Mouse (Mus musculus): Measurements from ENCODE around the gene Slc22a1. TPM values are rescaled to one million over a fixed set of nuclear protein-coding genes. Genes with fewer than 3 reads are reported as not detected.

Slc22a1 gene
- polyA plus RNA-seq, 1 experiment from 2014 or later: not detected

- ATAC-seq: no peak
- H3K4me1 ChIP-seq (ENCODE audit: control insufficient read depth, insufficient read depth, low read depth, low read length): no peaks in the 10 kb centered on the region
- H3K36me3 ChIP-seq (ENCODE audit: control insufficient read depth, insufficient read depth, low read length): no peaks in the 10 kb centered on the region
- no peak overlapping the region for H3K4me3 ChIP-seq (ENCODE audit: low read length)
- H3K9ac ChIP-seq (ENCODE audit: low read depth, low read length): no peak overlapping the region
- H3K27ac ChIP-seq (ENCODE audit: low read depth, low read length): no peak overlapping the region
- no peaks in the 10 kb centered on the region for H3K27me3 ChIP-seq (replicated peaks; ENCODE audit: control insufficient read depth, insufficient read depth, low read length)
- no peak overlapping the region for H3K4me2 ChIP-seq (ENCODE audit: low read length)
- no peaks in the 10 kb centered on the region for H3K9me3 ChIP-seq (ENCODE audit: control insufficient read depth, low read length)
- 75% methylated on average over 3 of the region's 3 CpGs for WGBS
These were observed 1.8 kb downstream of the Slc22a1 start for GRCm38 (mm10) chr17:12673871-12674270.

GRCm38 (mm10) chr17:12672285-12672790, 3.3 kb downstream of the Slc22a1 start:
- no peak for ATAC-seq
- no peaks in the 10 kb centered on the region for H3K27me3 ChIP-seq (replicated peaks; ENCODE audit: control insufficient read depth, insufficient read depth, low read length)
- no peaks in the 10 kb centered on the region for H3K9me3 ChIP-seq (ENCODE audit: control insufficient read depth, low read length)
- H3K4me3 ChIP-seq (ENCODE audit: low read length): no peak overlapping the region
- H3K36me3 ChIP-seq (ENCODE audit: control insufficient read depth, insufficient read depth, low read length): no peaks in the 10 kb centered on the region
- no peak overlapping the region for H3K9ac ChIP-seq (ENCODE audit: low read depth, low read length)
- H3K4me2 ChIP-seq (ENCODE audit: low read length): no peak overlapping the region
- 84% methylated on average over 7 of the region's 7 CpGs for WGBS
- H3K27ac ChIP-seq (ENCODE audit: low read depth, low read length): no peak overlapping the region
- no peaks in the 10 kb centered on the region for H3K4me1 ChIP-seq (ENCODE audit: control insufficient read depth, insufficient read depth, low read depth, low read length)

DNA sequence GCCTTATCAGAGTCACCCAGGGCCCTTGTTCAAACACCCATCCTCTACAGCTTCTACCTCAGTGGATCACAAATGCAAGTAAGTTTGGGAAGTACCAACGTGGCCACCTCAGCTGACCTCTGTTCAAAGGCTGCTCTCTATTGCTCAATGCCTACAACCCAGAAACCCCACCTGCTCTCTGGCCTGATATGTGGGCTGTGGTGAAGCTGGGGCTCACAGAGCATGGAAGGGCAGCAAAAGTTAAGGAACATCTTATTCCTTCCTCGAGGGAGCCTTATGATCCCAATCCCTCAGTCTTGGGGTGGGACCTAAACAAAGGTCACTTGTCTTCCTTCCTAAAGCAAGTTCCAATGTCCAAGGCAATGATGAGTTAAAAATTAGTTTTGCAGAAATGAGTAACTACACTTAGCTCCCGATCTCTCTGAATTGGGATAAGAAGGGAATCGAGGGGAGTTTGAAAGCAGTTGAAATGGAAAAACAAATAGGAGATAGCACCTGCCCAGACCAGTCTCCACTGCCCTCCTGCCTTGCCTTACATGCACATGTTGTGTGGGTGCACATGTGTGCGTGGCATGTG, 4.5 kb downstream of the Slc22a1 start:
- Histone ChIP-seq H3K27me3 (replicated peaks; ENCODE audit: control insufficient read depth, insufficient read depth, low read length) (no peaks in the 10 kb centered on the region), H3K4me2 (ENCODE audit: low read length) (no peak overlapping the region), H3K36me3 (ENCODE audit: control insufficient read depth, insufficient read depth, low read length) (no peaks in the 10 kb centered on the region), H3K27ac (ENCODE audit: low read depth, low read length) (no peak overlapping the region), H3K4me1 (ENCODE audit: control insufficient read depth, insufficient read depth, low read depth, low read length) (no peaks in the 10 kb centered on the region), H3K9me3 (ENCODE audit: control insufficient read depth, low read length) (no peaks in the 10 kb centered on the region), H3K9ac (ENCODE audit: low read depth, low read length) (no peak overlapping the region), H3K4me3 (ENCODE audit: low read length) (no peak overlapping the region)
- no peak for ATAC-seq
- 88% methylated on average over 5 of the region's 5 CpGs for WGBS

- no peak overlapping the region for H3K27ac ChIP-seq (ENCODE audit: low read depth, low read length)
- H3K4me3 ChIP-seq (ENCODE audit: low read length): no peak overlapping the region
- H3K27me3 ChIP-seq (replicated peaks; ENCODE audit: control insufficient read depth, insufficient read depth, low read length): no peaks in the 10 kb centered on the region
- H3K4me2 ChIP-seq (ENCODE audit: low read length): no peak overlapping the region
- H3K36me3 ChIP-seq (ENCODE audit: control insufficient read depth, insufficient read depth, low read length): no peaks in the 10 kb centered on the region
- no peaks in the 10 kb centered on the region for H3K9me3 ChIP-seq (ENCODE audit: control insufficient read depth, low read length)
- 0 out of 2 replicates have a peak, but pooled peaks have one; percentile 11 for ATAC-seq
- H3K9ac ChIP-seq (ENCODE audit: low read depth, low read length): no peak overlapping the region
- H3K4me1 ChIP-seq (ENCODE audit: control insufficient read depth, insufficient read depth, low read depth, low read length): no peaks in the 10 kb centered on the region
These were observed 6.3 kb downstream of the Slc22a1 start for GRCm38 (mm10) chr17:12669363-12669679.

DNA sequence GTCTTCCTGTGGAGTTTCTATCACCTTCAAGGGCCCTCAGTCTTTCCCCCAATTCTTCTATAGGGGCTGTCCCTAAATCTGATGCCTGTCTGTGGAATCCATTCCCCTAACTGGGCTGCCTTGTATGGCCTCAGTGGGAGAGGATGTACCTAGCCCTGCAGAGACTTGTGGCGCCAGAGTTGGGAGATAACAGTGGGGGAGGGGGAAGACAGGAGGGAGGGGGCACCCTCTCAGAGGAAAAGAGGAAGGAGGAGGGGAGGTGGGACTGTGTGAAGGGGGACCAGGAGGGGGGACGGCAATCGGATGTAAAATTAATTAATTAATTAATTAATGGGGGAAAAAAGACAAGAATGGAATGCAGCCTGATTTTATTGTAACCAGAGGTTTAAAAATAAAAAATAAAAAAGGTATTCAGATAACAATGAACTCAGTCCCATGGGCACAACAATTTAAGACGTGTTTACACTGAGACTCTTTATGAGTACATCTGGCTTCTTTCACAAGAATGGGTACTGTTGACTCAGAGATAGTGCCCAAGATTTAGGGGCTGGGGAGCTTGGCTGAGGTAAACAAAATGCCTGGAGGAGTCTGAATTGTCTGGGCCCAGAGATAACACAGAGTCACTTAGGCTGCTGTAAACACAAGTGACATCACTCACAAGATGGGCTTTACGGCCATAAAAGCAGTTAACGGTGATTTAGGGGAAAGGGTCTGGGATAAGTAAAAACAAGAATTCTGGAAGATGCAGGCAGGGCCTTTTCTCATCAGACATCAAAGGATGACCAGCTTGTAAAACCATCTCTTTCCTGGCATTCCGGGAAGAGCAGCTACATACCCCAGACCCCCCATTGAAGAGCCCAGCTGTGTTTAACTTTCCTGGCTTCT, 6.9 kb downstream of the Slc22a1 start:
- Histone ChIP-seq H3K4me2 (ENCODE audit: low read length) (no peak overlapping the region), H3K27ac (ENCODE audit: low read depth, low read length) (no peak overlapping the region), H3K27me3 (replicated peaks; ENCODE audit: control insufficient read depth, insufficient read depth, low read length) (no peaks in the 10 kb centered on the region), H3K9me3 (ENCODE audit: control insufficient read depth, low read length) (no peaks in the 10 kb centered on the region), H3K4me3 (ENCODE audit: low read length) (no peak overlapping the region), H3K36me3 (ENCODE audit: control insufficient read depth, insufficient read depth, low read length) (no peaks in the 10 kb centered on the region), H3K9ac (ENCODE audit: low read depth, low read length) (no peak overlapping the region), H3K4me1 (ENCODE audit: control insufficient read depth, insufficient read depth, low read depth, low read length) (no peaks in the 10 kb centered on the region)
- ATAC-seq: no peak
- WGBS: 54% methylated on average over 7 of the region's 7 CpGs

- ATAC-seq: no peak
- Histone ChIP-seq H3K27ac (ENCODE audit: low read depth, low read length) (no peak overlapping the region), H3K4me1 (ENCODE audit: control insufficient read depth, insufficient read depth, low read depth, low read length) (no peaks in the 10 kb centered on the region), H3K9ac (ENCODE audit: low read depth, low read length) (no peak overlapping the region; the same call in 1 of the 2 replicates), H3K9me3 (ENCODE audit: control insufficient read depth, low read length) (no peaks in the 10 kb centered on the region), H3K4me3 (ENCODE audit: low read length) (no peak overlapping the region), H3K27me3 (replicated peaks; ENCODE audit: control insufficient read depth, insufficient read depth, low read length) (no peaks in the 10 kb centered on the region), H3K4me2 (ENCODE audit: low read length) (no peak overlapping the region), H3K36me3 (ENCODE audit: control insufficient read depth, insufficient read depth, low read length) (no peaks in the 10 kb centered on the region)
- 73% methylated on average over 8 of the region's 8 CpGs for WGBS
These were observed 11.5 kb downstream of the Slc22a1 start for GRCm38 (mm10) chr17:12664156-12664555.

GRCm38 (mm10) chr17:12660572-12661260, 14.9 kb downstream of the Slc22a1 start:
- ATAC-seq: peak; percentile 54; the same call in 1 of the 2 replicates
- Histone ChIP-seq H3K4me1 (ENCODE audit: control insufficient read depth, insufficient read depth, low read depth, low read length) (no peaks in the 10 kb centered on the region), H3K9ac (ENCODE audit: low read depth, low read length) (no peak overlapping the region), H3K4me3 (ENCODE audit: low read length) (no peak overlapping the region), H3K27me3 (replicated peaks; ENCODE audit: control insufficient read depth, insufficient read depth, low read length) (no peaks in the 10 kb centered on the region), H3K36me3 (ENCODE audit: control insufficient read depth, insufficient read depth, low read length) (no peaks in the 10 kb centered on the region), H3K4me2 (ENCODE audit: low read length) (no peak overlapping the region), H3K9me3 (ENCODE audit: control insufficient read depth, low read length) (no peaks in the 10 kb centered on the region), H3K27ac (ENCODE audit: low read depth, low read length) (no peak overlapping the region)
- 70% methylated on average over 13 of the region's 13 CpGs for WGBS

DNA sequence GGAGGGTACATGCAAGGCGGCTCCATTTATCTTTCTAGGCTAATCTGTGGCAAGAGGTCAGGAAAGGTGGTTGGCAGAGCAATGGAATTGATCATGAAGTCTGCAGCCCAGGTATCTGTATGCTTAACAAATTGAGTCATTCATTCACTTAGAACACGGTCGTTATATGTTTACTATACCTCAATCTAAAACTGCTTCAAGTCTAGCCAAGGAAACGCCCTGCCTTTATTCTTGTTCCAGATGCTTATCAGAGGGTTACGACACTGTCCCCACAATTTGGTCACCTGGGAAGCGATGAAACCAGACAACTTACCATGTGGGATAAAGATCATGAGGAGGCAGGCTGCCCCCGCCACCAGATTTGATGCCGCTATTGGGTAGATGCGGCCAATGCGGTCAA, 16.4 kb downstream of the Slc22a1 start:
- WGBS: 92% methylated on average over 10 of the region's 10 CpGs
- Histone ChIP-seq H3K27ac (ENCODE audit: low read depth, low read length) (no peak overlapping the region), H3K27me3 (replicated peaks; ENCODE audit: control insufficient read depth, insufficient read depth, low read length) (no peaks in the 10 kb centered on the region), H3K9ac (ENCODE audit: low read depth, low read length) (no peak overlapping the region), H3K4me3 (ENCODE audit: low read length) (no peak overlapping the region), H3K4me2 (ENCODE audit: low read length) (no peak overlapping the region), H3K36me3 (ENCODE audit: control insufficient read depth, insufficient read depth, low read length) (no peaks in the 10 kb centered on the region), H3K9me3 (ENCODE audit: control insufficient read depth, low read length) (no peaks in the 10 kb centered on the region), H3K4me1 (ENCODE audit: control insufficient read depth, insufficient read depth, low read depth, low read length) (no peaks in the 10 kb centered on the region)
- no peak for ATAC-seq

DNA sequence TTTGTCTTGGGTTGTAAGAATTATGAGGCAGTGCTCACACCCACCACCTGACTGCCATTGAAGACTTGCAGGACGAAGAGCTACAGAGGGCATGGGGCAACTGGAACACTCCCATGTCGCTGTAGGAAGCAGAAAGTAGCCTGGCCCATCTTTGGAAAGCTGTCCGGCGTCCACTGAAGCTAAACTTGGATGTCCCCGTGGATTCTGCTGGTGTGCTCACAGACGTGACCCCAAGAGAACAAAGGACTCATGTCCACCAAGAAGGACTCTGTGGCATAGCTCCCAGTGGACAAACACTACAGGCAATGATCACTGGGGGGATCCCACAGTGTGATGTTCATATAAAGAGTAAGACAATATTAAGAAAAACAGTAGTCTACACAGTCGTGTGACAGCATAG, 16.8 kb downstream of the Slc22a1 start:
- Histone ChIP-seq H3K27ac (ENCODE audit: low read depth, low read length) (no peak overlapping the region), H3K9ac (ENCODE audit: low read depth, low read length) (no peak overlapping the region)

More for the DNA sequence above, 16.8 kb downstream of the Slc22a1 start:
- Histone ChIP-seq H3K4me2 (ENCODE audit: low read length) (no peak overlapping the region), H3K4me3 (ENCODE audit: low read length) (no peak overlapping the region), H3K9me3 (ENCODE audit: control insufficient read depth, low read length) (no peaks in the 10 kb centered on the region), H3K4me1 (ENCODE audit: control insufficient read depth, insufficient read depth, low read depth, low read length) (no peaks in the 10 kb centered on the region), H3K36me3 (ENCODE audit: control insufficient read depth, insufficient read depth, low read length) (no peaks in the 10 kb centered on the region), H3K27me3 (replicated peaks; ENCODE audit: control insufficient read depth, insufficient read depth, low read length) (no peaks in the 10 kb centered on the region)
- WGBS: 83% methylated on average over 7 of the region's 7 CpGs
- ATAC-seq: no peak
